Mouse (Mus musculus): ENCODE results near the gene Lta.

Lta gene

DNA sequence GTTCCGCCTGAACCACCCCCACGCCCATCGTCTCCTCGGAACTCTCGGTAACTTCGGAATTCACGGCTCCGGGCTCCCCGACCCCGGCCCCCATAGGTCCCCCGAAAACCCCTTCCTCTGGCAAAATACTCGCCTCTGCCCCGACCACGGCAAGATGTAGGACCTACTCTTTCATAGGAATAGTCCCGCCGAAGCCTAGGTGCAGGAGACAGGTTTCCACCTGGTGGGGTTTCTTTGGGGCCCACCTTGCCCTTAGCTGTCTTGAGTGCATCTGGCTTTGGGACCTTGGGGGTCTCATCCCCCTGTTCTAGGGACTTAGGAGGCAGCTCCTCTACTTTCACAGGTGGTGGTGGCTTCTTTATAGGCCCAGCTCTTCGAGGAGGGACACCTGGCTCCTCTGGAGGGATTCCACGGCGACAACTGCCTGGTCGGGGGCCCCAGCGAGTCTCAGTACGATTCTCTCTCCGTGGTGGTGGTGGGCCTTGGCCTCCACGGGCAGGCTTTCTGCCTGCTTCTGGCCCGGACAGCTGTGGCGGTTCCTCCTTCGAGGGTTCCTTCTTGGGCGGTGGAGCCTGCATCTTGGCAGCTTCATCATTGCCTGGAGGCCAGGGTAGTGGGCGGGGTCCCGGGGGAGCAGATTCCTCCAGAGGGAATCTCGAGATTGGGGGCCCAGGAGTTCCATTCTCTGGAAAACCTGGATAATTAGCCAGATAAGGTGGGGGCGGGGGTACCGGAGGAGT, 48.5 kb downstream of the Lta start:
- DNase-seq, result peak; percentile 93

DNA sequence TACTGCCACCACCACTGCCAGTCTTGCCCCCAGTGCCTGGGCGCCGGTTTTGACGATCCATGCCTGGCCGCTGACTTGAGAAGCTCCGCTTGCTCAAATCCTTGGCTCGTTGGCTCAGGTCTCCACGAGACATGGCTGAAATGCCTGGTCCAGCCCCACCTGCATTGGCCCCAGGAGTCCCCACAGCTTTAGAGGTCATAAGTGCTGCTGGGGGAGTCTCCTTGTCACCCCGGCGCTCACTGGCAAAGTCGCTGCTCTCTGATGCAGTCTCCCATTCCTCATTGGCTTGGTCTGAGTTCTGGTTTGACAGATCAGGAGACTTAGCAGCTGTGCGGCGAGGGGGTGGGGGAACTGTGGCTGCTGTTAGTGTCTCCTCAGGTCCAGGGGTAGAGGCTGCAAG, 49.7 kb downstream of the Lta start:
- peak; percentile 93 for DNase-seq

DNA sequence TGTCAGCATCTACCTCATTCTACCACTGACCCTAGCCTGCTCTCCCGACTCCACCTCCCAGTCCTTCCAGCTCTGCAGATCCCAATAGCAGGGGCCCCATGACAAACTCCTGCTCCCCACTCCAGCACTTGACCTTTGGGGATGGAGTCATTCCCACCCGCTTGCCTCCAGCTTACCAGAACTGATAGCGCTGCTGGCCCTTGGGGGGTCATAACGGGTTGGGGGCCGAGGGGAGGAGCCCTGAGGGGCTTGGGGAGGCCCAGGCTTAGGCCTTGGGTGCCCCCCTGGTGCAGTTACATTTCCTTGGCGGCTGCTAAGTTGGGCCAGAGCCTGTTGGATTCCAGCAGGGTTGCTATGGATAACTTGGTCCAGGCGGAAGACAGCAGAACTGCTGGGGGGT, 50.5 kb downstream of the Lta start:
- peak; percentile 92 for DNase-seq

DNA sequence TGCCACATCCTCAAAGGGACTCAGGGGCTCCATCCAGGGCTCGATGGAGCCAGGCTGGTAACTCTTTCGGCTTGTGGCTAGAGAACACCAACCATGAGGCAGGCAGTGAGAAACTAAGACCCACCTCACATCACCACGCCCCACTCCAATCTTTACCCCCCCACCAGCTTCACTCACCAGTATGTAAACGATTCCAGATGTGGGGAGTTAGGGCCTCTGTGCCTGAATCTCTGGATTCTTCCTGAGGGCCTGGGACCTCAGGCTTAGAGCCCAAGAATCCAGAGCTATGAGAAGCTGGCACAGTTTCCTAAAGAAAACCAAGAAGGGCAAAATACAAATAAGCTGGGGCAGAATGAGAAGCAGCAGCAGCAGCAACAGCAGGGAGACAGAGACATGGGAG, 51.2 kb downstream of the Lta start:
- DNase-seq, result no peak

Measured in heart, adult 11 months (tissue).